Mouse (Mus musculus) bone marrow macrophage, adult 2 months (primary cell): ENCODE data around the gene Ptpre.

Experiments
- CTCF ChIP-seq: IDR thresholded peaks from 2 replicates; pipeline ENCODE4 v1.5.1; 2012; ENCODE audit warnings: low read depth, mild to moderate bottlenecking, low read length, moderate library complexity
- POLR2A ChIP-seq: IDR thresholded peaks from 2 replicates; pipeline ENCODE4 v1.6.1; 2012; ENCODE audit warnings: mild to moderate bottlenecking, low read depth, low read length, borderline replicate concordance

- TF ChIP-seq CTCF (no peak), POLR2A (no peak)
Observed at GRCm38 (mm10) chr7:135542235-135542634, 5.0 kb downstream of the Ptpre start.
